In genomic region chr10:128822135-128822534, GRCm38 (mm10) we compare ENCODE assay signal across 8 mouse cellular contexts. TPM values are rescaled to one million over a fixed set of nuclear protein-coding genes. Genes with fewer than 3 reads are reported as not detected.
DNase-seq lines count a peak whose midpoint lies in the region; ATAC-seq and TF ChIP-seq lines count a peak whose summit lies in the region.

No protein-coding gene starts in this region.

- no peak for TF ChIP-seq CTCF in heart, postnatal 0 days (IDR thresholded peaks at IDR 0.05; ENCODE audit: low read depth)

- DNase-seq in heart, postnatal 0 days (ENCODE audit: low spot score) = no peak
- no peak for DNase-seq in heart, adult 8-10 months (ENCODE audit: low spot score)
- DNase-seq in NIH3T3 (ENCODE audit: low read depth) = peak; percentile 19
- DNase-seq in midbrain, embryonic 11.5 days (ENCODE audit: low spot score, missing footprints) = no peak
- no peak for DNase-seq in gastrocnemius, postnatal 10 days
- DNase-seq in gastrocnemius, postnatal 14 days = no peak

- H3K4me2 ChIP-seq in heart, postnatal 0 days (ENCODE audit: low read depth, low read length) = peak overlapping the region; percentile 69
- peak overlapping the region; percentile 75 for H3K4me2 ChIP-seq in hindbrain, embryonic 12.5 days (replicated peaks)
- peak overlapping the region; percentile 54 for H3K4me2 ChIP-seq in midbrain, embryonic 11.5 days

- intact Hi-C loops in gastrocnemius, postnatal 14 days (cut with DNase I; ENCODE audit: low total_unique reads) = no loop called here

- H3K4me3 ChIP-seq in heart, postnatal 0 days (ENCODE audit: low read depth, low read length) = peak overlapping the region; percentile 83
- H3K4me3 ChIP-seq in hindbrain, embryonic 12.5 days = peak overlapping the region; percentile 81
- H3K4me3 ChIP-seq in midbrain, embryonic 11.5 days (ENCODE audit: low read depth, low read length) = peak overlapping the region; percentile 88

- H3K27ac ChIP-seq in heart, postnatal 0 days (ENCODE audit: low read depth) = peak overlapping the region; percentile 59; the same call in 1 of the 2 replicates
- peak overlapping the region; percentile 62; the same call in 1 of the 2 replicates for H3K27ac ChIP-seq in hindbrain, embryonic 12.5 days
- H3K27ac ChIP-seq in midbrain, embryonic 11.5 days (ENCODE audit: low read depth, low read length) = peak overlapping the region; percentile 3; the same call in 1 of the 2 replicates

- no peaks in the 10 kb centered on the region for H3K9me3 ChIP-seq in heart, postnatal 0 days (replicated peaks; ENCODE audit: control insufficient read depth, low read length)
- H3K9me3 ChIP-seq in hindbrain, embryonic 12.5 days (replicated peaks) = no peaks in the 10 kb centered on the region
- no peaks in the 10 kb centered on the region for H3K9me3 ChIP-seq in midbrain, embryonic 11.5 days (ENCODE audit: control insufficient read depth, low read length)

- no peak for TF ChIP-seq EP300 in heart, postnatal 0 days (IDR thresholded peaks at IDR 0.05; ENCODE audit: low read depth)

- no peaks in the 10 kb centered on the region for H3K27me3 ChIP-seq in heart, postnatal 0 days (ENCODE audit: control insufficient read depth, insufficient read depth, low read length)
- no peaks in the 10 kb centered on the region for H3K27me3 ChIP-seq in hindbrain, embryonic 12.5 days
- no peaks in the 10 kb centered on the region for H3K27me3 ChIP-seq in midbrain, embryonic 11.5 days (ENCODE audit: control insufficient read depth, insufficient read depth, low read length)

- peaks cover 31% of the 10 kb centered on the region for H3K36me3 ChIP-seq in heart, postnatal 0 days (replicated peaks; ENCODE audit: control insufficient read depth, insufficient read depth, low read length)
- H3K36me3 ChIP-seq in hindbrain, embryonic 12.5 days = peaks cover 37% of the 10 kb centered on the region
- peaks cover 14% of the 10 kb centered on the region; the same call in 1 of the 2 replicates for H3K36me3 ChIP-seq in midbrain, embryonic 11.5 days (ENCODE audit: control insufficient read depth, insufficient read depth, low read length)

- peak overlapping the region; percentile 76 for H3K9ac ChIP-seq in heart, postnatal 0 days (replicated peaks; ENCODE audit: low read depth, low read length)
- H3K9ac ChIP-seq in hindbrain, embryonic 12.5 days = peak overlapping the region; percentile 77
- H3K9ac ChIP-seq in midbrain, embryonic 11.5 days (ENCODE audit: low read length) = peak overlapping the region; percentile 87

- ATAC-seq in heart, postnatal 0 days (ENCODE audit: insufficient read depth, low read depth) = no peak
- ATAC-seq in hindbrain, embryonic 12.5 days (ENCODE audit: low FRiP score) = 0 out of 2 replicates have a peak, but pooled peaks have one; percentile 4
- 0 out of 2 replicates have a peak, but pooled peaks have one; percentile 2 for ATAC-seq in midbrain, embryonic 11.5 days (ENCODE audit: low FRiP score)
- no peak for ATAC-seq in erythroid progenitor cell, adult 5-6 weeks (replicated peaks; ENCODE audit: low FRiP score, poor library complexity, severe bottlenecking)

- H3K4me1 ChIP-seq in heart, postnatal 0 days (ENCODE audit: control insufficient read depth, insufficient read depth) = peaks cover 10% of the 10 kb centered on the region
- H3K4me1 ChIP-seq in hindbrain, embryonic 12.5 days = peaks cover 18% of the 10 kb centered on the region
- H3K4me1 ChIP-seq in midbrain, embryonic 11.5 days (ENCODE audit: control insufficient read depth, insufficient read depth, low read length) = peaks cover 8% of the 10 kb centered on the region

- WGBS in heart, postnatal 0 days = 2% methylated on average over 13 of the region's 13 CpGs
- WGBS in hindbrain, embryonic 12.5 days = 6% methylated on average over 13 of the region's 13 CpGs
- 5% methylated on average over 13 of the region's 13 CpGs for WGBS in midbrain, embryonic 11.5 days

RNA-seq across cellular contexts. Expression of gene Ormdl2, which starts 0.7 kb away (rescaled TPM):
- 27.6 and 32.1 TPM in 2 replicates for total RNA-seq in heart, postnatal 0 days (2014; rRNA removed; ENCODE audit: low replicate concordance)
- polyA plus RNA-seq in heart, postnatal 0 days (2015; fragmentation: Nextera tagmentation; extraction: Ambion mirVana) = 20.2 and 26.7 TPM in 2 replicates
- total RNA-seq in heart, adult 8-10 months (2022) = 10 to 100 TPM in 1 of 4 experiments, 1 to 10 TPM in 3; 5.8 to 10.5 (median 7.0) TPM
- polyA plus RNA-seq in hindbrain, embryonic 12.5 days (2016; fragmentation: Nextera tagmentation; extraction: Ambion mirVana) = 26.3 and 41.4 TPM in 2 replicates
- polyA plus RNA-seq in midbrain, embryonic 11.5 days (2014; fragmentation: Nextera tagmentation; extraction: Ambion mirVana) = 64.4 and 70.6 TPM in 2 replicates
- total RNA-seq in erythroid progenitor cell, adult 5-6 weeks (2015; ENCODE audit: low replicate concordance) = 32.7 and 45.4 TPM in 2 replicates
- total RNA-seq in erythroid progenitor cell, adult 5-6 weeks (2017; ENCODE audit: low replicate concordance) = 23.9 and 91.4 TPM in 2 replicates
- total RNA-seq in gastrocnemius, postnatal 10 days (2021) = 1 to 10 TPM; 7.5 to 8.8 TPM
- 1 to 10 TPM; 5.8 to 6.3 TPM for total RNA-seq in gastrocnemius, postnatal 14 days (2021)

RNA-seq across cellular contexts. Expression of gene Sarnp, which starts 5.0 kb away (rescaled TPM):
- 19.4 and 20.0 TPM in 2 replicates for total RNA-seq in heart, postnatal 0 days (2014; rRNA removed; ENCODE audit: low replicate concordance)
- 135 and 141 TPM in 2 replicates for polyA plus RNA-seq in heart, postnatal 0 days (2015; fragmentation: Nextera tagmentation; extraction: Ambion mirVana)
- 10 to 100 TPM; 31.5 to 40.7 (median 36.8) TPM for total RNA-seq in heart, adult 8-10 months (2022)
- polyA plus RNA-seq in hindbrain, embryonic 12.5 days (2016; fragmentation: Nextera tagmentation; extraction: Ambion mirVana) = 196 and 204 TPM in 2 replicates
- 279 and 283 TPM in 2 replicates for polyA plus RNA-seq in midbrain, embryonic 11.5 days (2014; fragmentation: Nextera tagmentation; extraction: Ambion mirVana)
- 151 and 206 TPM in 2 replicates for total RNA-seq in erythroid progenitor cell, adult 5-6 weeks (2015; ENCODE audit: low replicate concordance)
- 162 and 172 TPM in 2 replicates for total RNA-seq in erythroid progenitor cell, adult 5-6 weeks (2017; ENCODE audit: low replicate concordance)
- 10 to 100 TPM; 45.3 to 45.4 TPM for total RNA-seq in gastrocnemius, postnatal 10 days (2021)
- 10 to 100 TPM; 33.3 to 36.3 TPM for total RNA-seq in gastrocnemius, postnatal 14 days (2021)

RNA-seq across cellular contexts. Expression of gene Tmem198b, which starts 18.0 kb away (rescaled TPM):
- 17.9 and 24.4 TPM in 2 replicates for total RNA-seq in heart, postnatal 0 days (2014; rRNA removed; ENCODE audit: low replicate concordance)
- 11.1 and 11.6 TPM in 2 replicates for polyA plus RNA-seq in heart, postnatal 0 days (2015; fragmentation: Nextera tagmentation; extraction: Ambion mirVana)
- 1 to 10 TPM; 4.4 to 5.6 (median 4.8) TPM for total RNA-seq in heart, adult 8-10 months (2022)
- polyA plus RNA-seq in hindbrain, embryonic 12.5 days (2016; fragmentation: Nextera tagmentation; extraction: Ambion mirVana) = 20.5 and 21.4 TPM in 2 replicates
- 17.4 and 18.6 TPM in 2 replicates for polyA plus RNA-seq in midbrain, embryonic 11.5 days (2014; fragmentation: Nextera tagmentation; extraction: Ambion mirVana)
- 6.5 TPM in 1 of 2 replicates, not detected in the other for total RNA-seq in erythroid progenitor cell, adult 5-6 weeks (2015; ENCODE audit: low replicate concordance)
- total RNA-seq in erythroid progenitor cell, adult 5-6 weeks (2017; ENCODE audit: low replicate concordance) = 0.26 and 2.0 TPM in 2 replicates
- 10 to 100 TPM in 1 of 2 experiments, 1 to 10 TPM in 1; 7.4 to 10.8 TPM for total RNA-seq in gastrocnemius, postnatal 10 days (2021)
- 1 to 10 TPM; 6.4 to 7.4 TPM for total RNA-seq in gastrocnemius, postnatal 14 days (2021)

RNA-seq across cellular contexts. Expression of gene Dnajc14, which starts 18.3 kb away (rescaled TPM):
- 28.6 and 29.7 TPM in 2 replicates for total RNA-seq in heart, postnatal 0 days (2014; rRNA removed; ENCODE audit: low replicate concordance)
- 27.6 and 29.8 TPM in 2 replicates for polyA plus RNA-seq in heart, postnatal 0 days (2015; fragmentation: Nextera tagmentation; extraction: Ambion mirVana)
- 10 to 100 TPM; 34.7 to 38.9 (median 35.9) TPM for total RNA-seq in heart, adult 8-10 months (2022)
- 61.1 and 64.1 TPM in 2 replicates for polyA plus RNA-seq in hindbrain, embryonic 12.5 days (2016; fragmentation: Nextera tagmentation; extraction: Ambion mirVana)
- 36.3 and 40.3 TPM in 2 replicates for polyA plus RNA-seq in midbrain, embryonic 11.5 days (2014; fragmentation: Nextera tagmentation; extraction: Ambion mirVana)
- 15.1 and 15.5 TPM in 2 replicates for total RNA-seq in erythroid progenitor cell, adult 5-6 weeks (2015; ENCODE audit: low replicate concordance)
- total RNA-seq in erythroid progenitor cell, adult 5-6 weeks (2017; ENCODE audit: low replicate concordance) = 23.5 and 24.6 TPM in 2 replicates
- 10 to 100 TPM; 28.9 to 34.6 TPM for total RNA-seq in gastrocnemius, postnatal 10 days (2021)
- total RNA-seq in gastrocnemius, postnatal 14 days (2021) = 10 to 100 TPM; 23.3 to 24.5 TPM

RNA-seq across cellular contexts. Expression of gene Mmp19, which starts 31.4 kb away (rescaled TPM):
- 5.1 and 9.0 TPM in 2 replicates for total RNA-seq in heart, postnatal 0 days (2014; rRNA removed; ENCODE audit: low replicate concordance)
- polyA plus RNA-seq in heart, postnatal 0 days (2015; fragmentation: Nextera tagmentation; extraction: Ambion mirVana) = 1.00 and 1.5 TPM in 2 replicates
- 1 to 10 TPM; 2.2 to 2.8 (median 2.5) TPM for total RNA-seq in heart, adult 8-10 months (2022)
- 0.27 and 0.63 TPM in 2 replicates for polyA plus RNA-seq in hindbrain, embryonic 12.5 days (2016; fragmentation: Nextera tagmentation; extraction: Ambion mirVana)
- 0.26 and 0.33 TPM in 2 replicates for polyA plus RNA-seq in midbrain, embryonic 11.5 days (2014; fragmentation: Nextera tagmentation; extraction: Ambion mirVana)
- total RNA-seq in erythroid progenitor cell, adult 5-6 weeks (2015; ENCODE audit: low replicate concordance) = 1.3 and 1.4 TPM in 2 replicates
- 0.90 and 1.9 TPM in 2 replicates for total RNA-seq in erythroid progenitor cell, adult 5-6 weeks (2017; ENCODE audit: low replicate concordance)
- total RNA-seq in gastrocnemius, postnatal 10 days (2021) = 1 to 10 TPM; 2.8 to 3.8 TPM
- total RNA-seq in gastrocnemius, postnatal 14 days (2021) = 1 to 10 TPM; 3.2 TPM

Comparison
In these comparisons a context has a peak if more than half of its experiments do, and no peak if none do; other contexts are left out.
1. ATAC-seq: peak in hindbrain, embryonic 12.5 days (single experiment) and midbrain, embryonic 11.5 days (single experiment); none in heart, postnatal 0 days (single experiment) and erythroid progenitor cell, adult 5-6 weeks (single experiment).
2. H3K27ac ChIP-seq: peak in every context shown above with its lines; median percentile 62 in hindbrain, embryonic 12.5 days; 59 in heart, postnatal 0 days; 3 in midbrain, embryonic 11.5 days.
3. Peak in every context shown above with its lines, with median percentiles within 50 percentile points of each other: H3K4me2 ChIP-seq, H3K4me3 ChIP-seq and H3K9ac ChIP-seq.